Mouse (Mus musculus) limb, embryonic 12.5 days (tissue): ENCODE measurements around the gene Tceanc. TPM values are rescaled to one million over a fixed set of nuclear protein-coding genes. Genes with fewer than 3 reads are reported as not detected.
A peak's percentile ranks its signal among the peaks of the same experiment; 100 is the strongest.
"Not testable (repeated sequence)": the region's sequence is repeated elsewhere in the genome, so short reads cannot be mapped to it uniquely, and the experiment has no call there.

Source experiments
- ATAC-seq: fragments of 200-750 bp; cut with Nextera tagmentation; 2 replicates; pipeline ENCODE4 v1.8.0; 2017; ENCODE audit warnings: low read depth, moderate TSS enrichment; ENCODE audit not compliant: insufficient number of reproducible peaks, insufficient read depth, low FRiP score, low TSS enrichment
- H3K27ac ChIP-seq: fragments of 300-500 bp; sonication (generic); 2 replicates; pipeline ENCODE4 v1.5.1; 2016; ENCODE audit warnings: mild to moderate bottlenecking, moderate library complexity
- H3K27me3 ChIP-seq: fragments of 300-500 bp; sonication (generic); 2 replicates; pipeline ENCODE4 v1.6.1; 2016; ENCODE audit warnings: mild to moderate bottlenecking, moderate library complexity
- H3K36me3 ChIP-seq: fragments of 300-500 bp; sonication (generic); 2 replicates; pipeline ENCODE4 v1.6.1; 2016; ENCODE audit warnings: mild to moderate bottlenecking, moderate library complexity
- H3K4me1 ChIP-seq: fragments of 300-500 bp; sonication (generic); replicated peaks from 2 replicates; pipeline ENCODE4 v1.6.1; 2016
- H3K4me2 ChIP-seq: fragments of 300-500 bp; sonication (generic); 2 replicates; pipeline ENCODE4 v1.6.1; 2016; ENCODE audit warnings: mild to moderate bottlenecking, moderate library complexity
- H3K4me3 ChIP-seq: fragments of 300-500 bp; sonication (generic); replicated peaks from 2 replicates; pipeline ENCODE4 v1.5.1; 2016; ENCODE audit warnings: mild to moderate bottlenecking
- H3K9ac ChIP-seq: fragments of 300-500 bp; sonication (generic); replicated peaks from 2 replicates; pipeline ENCODE4 v1.6.1; 2016; ENCODE audit warnings: mild to moderate bottlenecking, moderate library complexity
- H3K9me3 ChIP-seq: fragments of 300-500 bp; sonication (generic); 2 replicates; pipeline ENCODE4 v1.6.1; 2016; ENCODE audit warnings: mild to moderate bottlenecking, moderate library complexity
- WGBS: fragments of 180-500 bp; shearing (Covaris S2); methylation state at CpG from one replicate; pipeline ENCODE4 v1.1.7; 2016; 5-methylcytosine and 5-hydroxymethylcytosine counted together
- polyA plus RNA-seq: library from polyadenylated mRNA; unstranded; fragments of >200 nt; fragmentation: Nextera tagmentation; extraction: Ambion mirVana; gene quantifications from 2 replicates; pipeline ENCODE4 v1.2.1, GENCODE M21; 2016

Gene Tceanc
- polyA plus RNA-seq, 1 experiment from 2014 or later: 13.9 TPM

DNA sequence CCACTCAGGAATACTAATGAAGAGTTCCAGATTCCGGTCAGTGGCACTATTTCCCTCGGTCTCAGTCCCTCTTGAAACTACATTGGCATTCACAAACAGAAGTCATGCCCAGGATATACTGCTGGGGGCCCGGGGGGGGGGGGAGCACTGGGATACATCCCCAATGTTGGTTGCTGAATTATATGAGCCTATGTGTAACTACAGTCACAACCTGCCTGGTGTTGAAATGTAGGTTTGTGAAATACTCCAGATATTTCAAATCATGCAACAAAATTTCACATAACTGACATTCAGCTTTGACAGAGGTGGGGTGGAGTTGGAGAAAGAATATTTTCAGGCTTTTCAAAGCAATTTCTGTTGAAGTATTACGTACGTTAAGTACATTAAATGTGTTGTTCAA, 2.4 kb upstream of the Tceanc start:
- H3K27me3 ChIP-seq: peaks cover 31% of the 10 kb centered on the region
- H3K27ac ChIP-seq: no peak overlapping the region
- ATAC-seq: no peak
- 78% methylated on average over 5 of the region's 5 CpGs for WGBS
- H3K4me2 ChIP-seq: no peak overlapping the region
- H3K9me3 ChIP-seq: no peaks in the 10 kb centered on the region
- no peak overlapping the region for H3K9ac ChIP-seq
- H3K4me3 ChIP-seq: no peak overlapping the region
- no peaks in the 10 kb centered on the region for H3K4me1 ChIP-seq
- H3K36me3 ChIP-seq: no peaks in the 10 kb centered on the region

DNA sequence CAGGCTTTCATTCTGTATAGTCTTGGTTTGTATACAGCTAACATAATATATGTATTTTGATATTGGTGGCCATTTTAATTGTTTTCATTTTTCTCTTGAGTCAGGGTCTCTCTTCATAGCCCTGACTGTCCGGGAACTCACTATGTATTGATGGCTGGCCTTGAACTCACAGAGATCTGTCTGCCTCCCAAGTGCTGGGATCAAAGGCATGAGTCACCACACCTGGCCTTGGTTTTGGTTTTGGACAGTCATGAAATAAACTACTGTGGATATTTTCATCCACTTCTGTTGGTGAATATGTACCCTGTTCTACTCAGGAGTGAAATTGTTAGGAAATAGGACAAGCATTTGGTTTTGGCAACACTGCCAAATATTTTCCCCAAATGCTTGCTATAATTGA, 1.7 kb downstream of the Tceanc start:
- Histone ChIP-seq H3K27ac (no peak overlapping the region), H3K4me2 (no peak overlapping the region), H3K27me3 (peaks cover 38% of the 10 kb centered on the region), H3K4me3 (no peak overlapping the region), H3K36me3 (no peaks in the 10 kb centered on the region), H3K9ac (no peak overlapping the region), H3K4me1 (no peaks in the 10 kb centered on the region; the same call in 1 of the 2 replicates), H3K9me3 (no peaks in the 10 kb centered on the region)
- WGBS: 81% methylated on average over 1 of the region's 1 CpGs
- no peak for ATAC-seq

DNA sequence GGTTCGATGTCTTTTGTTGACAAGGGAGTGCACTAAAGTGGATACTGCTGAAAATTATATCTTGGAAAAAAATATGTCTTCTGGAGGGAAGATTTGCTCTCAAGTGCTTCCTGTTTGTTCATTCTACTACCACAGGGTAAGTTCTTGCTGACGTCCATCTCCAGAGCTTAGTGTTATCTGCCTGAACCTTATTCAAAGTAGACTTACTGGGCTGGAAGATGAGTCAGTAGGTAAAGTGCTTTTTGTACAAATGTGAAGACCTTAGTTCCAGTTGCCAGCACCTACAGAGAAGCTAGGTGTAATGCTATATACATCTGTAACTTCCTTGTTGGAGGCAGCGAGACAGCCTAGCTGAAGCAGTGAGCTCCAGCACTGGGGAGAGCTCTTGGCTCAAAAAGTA, 2.4 kb downstream of the Tceanc start:
- Histone ChIP-seq H3K4me3 (no peak overlapping the region), H3K9me3 (no peaks in the 10 kb centered on the region), H3K4me1 (no peaks in the 10 kb centered on the region; the same call in 1 of the 2 replicates), H3K27me3 (peaks cover 38% of the 10 kb centered on the region), H3K9ac (no peak overlapping the region), H3K4me2 (no peak overlapping the region), H3K36me3 (no peaks in the 10 kb centered on the region), H3K27ac (0 out of 2 replicates have a peak overlapping the region, but pooled peaks have one; percentile 29)
- WGBS: 91% methylated on average over 3 of the region's 3 CpGs
- no peak for ATAC-seq

DNA sequence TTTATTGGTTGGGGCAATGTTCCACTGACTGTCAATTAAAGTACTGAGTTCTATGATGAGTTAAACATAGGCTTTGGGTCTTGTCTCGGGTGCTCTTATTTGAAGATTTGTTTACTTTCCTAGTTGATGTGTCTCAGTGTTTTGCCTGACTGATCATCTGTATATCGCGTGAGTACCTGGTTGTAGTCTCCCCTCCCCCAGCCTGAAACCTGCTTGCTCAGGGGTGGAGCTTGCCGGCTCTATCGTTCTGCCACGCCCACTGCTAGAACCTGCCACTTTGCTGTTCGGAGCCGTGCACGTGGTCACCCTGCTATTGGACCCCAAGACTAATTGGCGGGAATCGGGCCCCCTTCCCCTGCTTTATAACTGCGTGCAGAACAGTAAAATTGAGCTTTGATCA, 4.3 kb downstream of the Tceanc start:
- H3K36me3 ChIP-seq, H3K9me3 ChIP-seq, H3K9ac ChIP-seq, H3K4me3 ChIP-seq, H3K4me1 ChIP-seq, ATAC-seq: not testable (repeated sequence)
- H3K4me2 ChIP-seq: peak overlapping the region; percentile 28
- peak overlapping the region; percentile 29; the same call in 1 of the 2 replicates for H3K27ac ChIP-seq
- 22% methylated on average over 12 of the region's 12 CpGs for WGBS
- H3K27me3 ChIP-seq: peaks cover 37% of the 10 kb centered on the region

DNA sequence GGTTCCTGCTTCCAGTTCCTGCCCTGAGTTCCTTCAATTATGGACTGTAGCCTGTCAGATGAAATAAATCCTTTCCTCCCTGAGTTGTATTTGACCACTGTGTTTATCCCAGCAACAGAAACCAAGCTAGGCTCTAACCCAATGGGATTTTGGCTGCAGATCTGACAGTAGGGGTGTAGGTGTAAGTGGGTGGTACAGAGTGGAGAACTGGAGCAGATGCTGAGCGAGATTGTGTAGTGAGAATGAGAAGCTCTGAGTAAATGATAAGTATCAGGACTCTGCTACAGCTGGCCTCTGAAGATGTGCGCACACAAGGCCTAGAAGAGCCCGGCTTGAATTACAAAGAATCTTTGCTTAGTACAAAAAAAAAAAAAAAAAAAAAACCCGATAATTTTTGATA, 6.3 kb downstream of the Tceanc start:
- no peak for ATAC-seq
- H3K4me3 ChIP-seq: no peak overlapping the region
- H3K27ac ChIP-seq: no peak overlapping the region
- H3K27me3 ChIP-seq: peaks cover 28% of the 10 kb centered on the region
- no peak overlapping the region for H3K9ac ChIP-seq
- H3K4me2 ChIP-seq: no peak overlapping the region
- WGBS: 95% methylated on average over 4 of the region's 4 CpGs
- no peaks in the 10 kb centered on the region for H3K36me3 ChIP-seq
- H3K9me3 ChIP-seq: no peaks in the 10 kb centered on the region
- H3K4me1 ChIP-seq: no peaks in the 10 kb centered on the region; the same call in 1 of the 2 replicates

DNA sequence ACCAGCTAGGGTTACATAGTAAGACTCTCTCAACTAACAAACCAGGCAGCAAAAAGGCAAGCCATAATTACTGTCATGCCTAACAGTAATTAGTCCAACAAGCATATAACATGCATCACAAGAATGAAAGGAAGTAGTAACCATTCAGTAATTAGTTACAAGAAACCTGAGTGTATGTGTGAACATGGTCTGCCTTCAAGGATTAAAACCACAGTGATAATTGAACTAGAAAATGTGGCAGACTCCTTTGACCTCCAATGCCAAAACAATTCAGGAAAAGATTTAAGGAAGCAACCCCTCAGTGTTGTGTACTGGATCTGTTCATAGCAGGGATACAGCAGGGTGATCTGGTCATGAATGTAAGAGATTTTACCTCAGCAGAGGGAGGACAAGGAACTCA, 7.3 kb downstream of the Tceanc start:
- no peak overlapping the region for H3K4me3 ChIP-seq
- H3K27me3 ChIP-seq: peaks cover 23% of the 10 kb centered on the region
- no peaks in the 10 kb centered on the region; the same call in 1 of the 2 replicates for H3K4me1 ChIP-seq
- no peak overlapping the region for H3K9ac ChIP-seq
- no peak for ATAC-seq
- H3K27ac ChIP-seq: no peak overlapping the region
- no peaks in the 10 kb centered on the region for H3K9me3 ChIP-seq
- no peak overlapping the region for H3K4me2 ChIP-seq
- no peaks in the 10 kb centered on the region for H3K36me3 ChIP-seq

DNA sequence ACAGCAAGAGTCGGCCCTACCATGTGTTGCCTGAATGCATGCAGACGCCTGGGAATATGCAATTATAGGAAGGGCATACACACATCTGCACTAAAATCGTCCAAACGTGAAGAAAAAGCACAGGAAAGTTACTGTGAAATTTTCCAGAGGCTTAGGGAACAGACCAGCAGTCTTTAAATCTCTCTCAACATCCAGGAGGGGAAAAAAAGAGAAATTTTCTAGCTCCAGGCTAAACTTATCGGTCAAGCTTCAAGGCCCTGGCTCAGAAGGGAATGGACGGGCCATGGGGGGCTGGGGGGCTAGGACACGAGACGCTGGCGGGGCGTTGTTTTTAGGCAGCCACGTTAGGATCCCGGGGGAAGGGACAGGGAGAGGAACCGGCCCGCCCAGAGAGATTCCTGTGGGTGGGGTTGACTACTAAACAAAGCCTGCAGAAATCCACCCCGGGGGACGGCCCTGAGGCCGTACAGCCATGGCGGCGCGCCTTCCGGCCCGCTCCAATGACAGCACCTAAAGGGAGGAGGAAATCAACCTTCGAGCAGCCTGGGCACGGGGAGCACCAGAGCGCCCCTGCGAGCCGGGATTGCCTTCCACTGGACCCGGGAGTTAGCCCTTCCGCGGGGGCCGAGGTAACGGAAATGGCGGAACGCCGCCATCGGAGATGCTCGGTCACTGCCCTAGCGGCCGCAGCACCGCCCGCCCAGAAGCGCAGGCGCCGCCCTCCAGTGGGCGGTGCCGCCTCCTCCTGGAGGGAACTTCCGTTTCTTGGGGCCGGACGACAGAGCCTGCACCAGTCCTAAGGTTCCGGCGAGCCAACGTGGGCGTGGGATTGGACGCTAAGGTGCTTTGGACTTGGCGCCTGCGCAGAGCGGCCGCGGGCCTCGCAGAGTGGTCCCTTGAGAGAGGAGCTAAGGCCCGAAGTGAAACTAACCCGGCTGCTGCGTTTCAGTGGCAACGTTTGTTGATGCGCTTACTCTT, 8.3 kb downstream of the Tceanc start:
- 16% methylated on average over 65 of the region's 65 CpGs for WGBS
- Histone ChIP-seq H3K9ac (peak overlapping the region; percentile 69), H3K4me2 (peak overlapping the region; percentile 54), H3K36me3 (peaks cover 3% of the 10 kb centered on the region), H3K27me3 (peaks cover 17% of the 10 kb centered on the region), H3K4me3 (peak overlapping the region; percentile 47), H3K9me3 (no peaks in the 10 kb centered on the region), H3K27ac (peak overlapping the region; percentile 98), H3K4me1 (no peaks in the 10 kb centered on the region; the same call in 1 of the 2 replicates)
- ATAC-seq: peak; percentile 96

DNA sequence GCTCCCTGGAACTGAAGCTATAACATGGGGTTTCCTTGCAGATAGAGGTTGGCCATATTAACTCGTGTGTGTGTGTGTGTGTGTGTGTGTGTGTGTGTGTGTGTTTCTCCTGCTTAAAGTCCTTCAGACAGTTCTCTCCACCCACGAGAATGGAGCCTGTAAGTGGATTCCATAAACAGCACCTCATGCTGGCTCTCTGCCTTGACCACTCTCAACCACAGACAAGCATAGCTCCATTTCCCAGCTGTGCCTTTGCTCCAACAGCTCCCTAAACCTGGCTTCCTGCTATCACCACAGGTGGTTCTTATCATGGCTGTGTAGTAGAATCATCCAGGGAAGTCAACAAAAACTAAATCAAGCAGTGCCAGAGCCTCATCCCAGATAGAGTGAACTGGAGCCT, 13.9 kb downstream of the Tceanc start:
- Histone ChIP-seq H3K4me1 (no peaks in the 10 kb centered on the region), H3K36me3 (peaks cover 18% of the 10 kb centered on the region), H3K4me2 (no peak overlapping the region), H3K9me3 (no peaks in the 10 kb centered on the region), H3K9ac (no peak overlapping the region), H3K27me3 (peaks cover 7% of the 10 kb centered on the region; the same call in 1 of the 2 replicates), H3K4me3 (no peak overlapping the region), H3K27ac (no peak overlapping the region)
- 80% methylated on average over 1 of the region's 2 CpGs for WGBS
- ATAC-seq: no peak

DNA sequence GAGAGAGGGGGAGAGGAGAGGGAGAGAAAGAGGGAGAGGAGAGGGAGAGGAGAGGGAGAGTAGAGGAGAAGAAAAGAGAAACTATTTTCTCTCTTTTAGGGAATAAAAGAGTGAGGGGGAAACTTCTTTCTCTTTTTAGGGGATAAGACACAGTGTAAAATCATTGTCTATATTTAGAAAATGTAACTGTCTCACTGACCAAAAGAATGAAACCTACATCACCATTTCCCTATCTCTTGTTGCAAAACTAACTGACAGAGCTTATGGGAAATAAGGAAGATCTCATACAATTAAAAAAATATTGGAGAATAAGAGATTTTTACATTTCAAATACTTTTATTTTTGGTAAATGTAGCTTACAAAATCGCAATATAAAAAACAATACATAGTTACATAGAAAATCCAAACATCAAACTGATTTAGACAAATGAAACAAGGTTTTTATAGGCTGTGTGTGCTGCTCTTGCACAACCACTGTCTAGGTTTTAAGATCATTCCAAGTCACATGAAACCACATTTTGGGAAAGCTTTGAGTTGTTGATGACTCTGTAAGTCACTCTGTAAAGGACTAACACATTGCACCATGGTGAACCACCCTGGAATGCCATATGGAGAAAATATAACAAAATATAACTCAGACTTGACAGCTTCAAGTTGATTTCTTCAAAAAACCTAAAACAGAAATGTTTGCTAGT, 18.7 kb downstream of the Tceanc start:
- no peak for ATAC-seq
- H3K4me1 ChIP-seq: no peaks in the 10 kb centered on the region
- H3K27me3 ChIP-seq: peaks cover 8% of the 10 kb centered on the region; the same call in 1 of the 2 replicates
- no peaks in the 10 kb centered on the region for H3K9me3 ChIP-seq
- no peak overlapping the region for H3K27ac ChIP-seq
- 88% methylated on average over 1 of the region's 1 CpGs for WGBS
- H3K36me3 ChIP-seq: peaks cover 12% of the 10 kb centered on the region; the same call in 1 of the 2 replicates
- H3K4me3 ChIP-seq: no peak overlapping the region
- H3K4me2 ChIP-seq: no peak overlapping the region
- H3K9ac ChIP-seq: no peak overlapping the region

DNA sequence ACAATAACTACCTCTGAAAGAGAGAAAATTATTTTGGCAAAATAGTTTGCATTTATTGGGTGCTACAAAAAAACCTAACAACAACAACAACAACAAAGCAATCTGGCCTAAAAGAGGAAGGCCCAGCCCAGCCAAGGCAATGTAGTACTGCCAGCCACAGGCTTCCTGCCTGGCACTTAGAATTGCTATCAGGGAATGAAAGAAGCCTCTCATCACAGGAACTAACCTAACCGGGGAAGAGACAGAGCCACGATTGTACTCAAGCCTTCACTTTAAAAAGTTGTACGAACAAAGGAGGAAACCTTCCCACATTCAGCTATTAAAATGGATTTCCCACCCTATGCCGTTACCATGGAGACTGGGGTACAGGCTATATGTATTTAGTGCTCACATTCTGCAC, 20.6 kb downstream of the Tceanc start:
- ATAC-seq: no peak
- H3K4me2 ChIP-seq: no peak overlapping the region
- H3K36me3 ChIP-seq: peaks cover 2% of the 10 kb centered on the region; the same call in 1 of the 2 replicates
- WGBS: 85% methylated on average over 4 of the region's 4 CpGs
- H3K9ac ChIP-seq: no peak overlapping the region
- peaks cover 5% of the 10 kb centered on the region; the same call in 1 of the 2 replicates for H3K27me3 ChIP-seq
- H3K4me1 ChIP-seq: no peaks in the 10 kb centered on the region
- no peaks in the 10 kb centered on the region for H3K9me3 ChIP-seq
- no peak overlapping the region for H3K4me3 ChIP-seq
- no peak overlapping the region for H3K27ac ChIP-seq

DNA sequence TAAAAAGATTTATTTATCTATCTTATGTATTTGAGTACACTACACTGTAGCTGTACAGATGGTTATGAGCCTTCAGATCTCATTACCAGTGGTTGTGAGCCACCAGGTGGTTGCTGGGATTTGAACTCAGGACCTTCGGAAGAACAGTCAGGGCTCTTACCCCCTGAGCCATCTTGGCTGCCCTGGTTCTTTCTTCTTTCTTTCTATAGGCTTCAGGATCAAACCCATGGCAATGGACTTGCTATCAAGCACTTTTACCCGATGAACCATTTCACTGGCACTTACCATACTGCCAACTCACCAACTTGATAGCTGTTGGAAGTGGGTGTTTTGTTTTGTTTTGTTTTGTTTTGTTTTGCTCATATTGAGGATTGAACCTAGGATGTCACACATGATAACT, 23.3 kb downstream of the Tceanc start:
- H3K36me3 ChIP-seq: no peaks in the 10 kb centered on the region
- 0 out of 2 replicates have a peak, but pooled peaks cover 6% of the 10 kb centered on the region for H3K27me3 ChIP-seq
- no peak overlapping the region for H3K27ac ChIP-seq
- no peak overlapping the region for H3K4me2 ChIP-seq
- H3K9ac ChIP-seq: no peak overlapping the region
- WGBS: 92% methylated on average over 2 of the region's 2 CpGs
- H3K4me1 ChIP-seq: no peaks in the 10 kb centered on the region
- no peaks in the 10 kb centered on the region for H3K9me3 ChIP-seq
- H3K4me3 ChIP-seq: no peak overlapping the region
- no peak for ATAC-seq
